Mouse (Mus musculus) midbrain, embryonic 13.5 days (tissue): Measurements from ENCODE around the gene Slc2a5. TPM values are rescaled to one million over a fixed set of nuclear protein-coding genes. Genes with fewer than 3 reads are reported as not detected.

ENCODE experiments used
- ATAC-seq: fragments of 200-750 bp; cut with Nextera tagmentation; 2 replicates; pipeline ENCODE4 v1.8.0; 2017; ENCODE audit warnings: mild to moderate bottlenecking, moderate TSS enrichment, moderate library complexity
- H3K27ac ChIP-seq: fragments of 300-500 bp; sonication (generic); 2 replicates; pipeline ENCODE4 v1.5.1; 2015; ENCODE audit warnings: inconsistent platforms, mild to moderate bottlenecking, moderate library complexity
- H3K27me3 ChIP-seq: fragments of 300-500 bp; sonication (generic); 2 replicates; pipeline ENCODE4 v1.6.1; 2015; ENCODE audit warnings: mild to moderate bottlenecking, inconsistent platforms
- H3K36me3 ChIP-seq: fragments of 300-500 bp; sonication (generic); 2 replicates; pipeline ENCODE4 v1.6.1; 2015; ENCODE audit warnings: mild to moderate bottlenecking, inconsistent platforms
- H3K4me1 ChIP-seq: fragments of 300-500 bp; sonication (generic); replicated peaks from 2 replicates; pipeline ENCODE4 v1.6.1; 2015; ENCODE audit warnings: inconsistent platforms
- H3K4me2 ChIP-seq: fragments of 300-500 bp; sonication (generic); replicated peaks from 2 replicates; pipeline ENCODE4 v1.6.1; 2015; ENCODE audit warnings: moderate library complexity, mild to moderate bottlenecking, inconsistent platforms
- H3K4me3 ChIP-seq: fragments of 300-500 bp; sonication (generic); replicated peaks from 2 replicates; pipeline ENCODE4 v1.5.1; 2015; ENCODE audit warnings: mild to moderate bottlenecking, inconsistent platforms
- H3K9ac ChIP-seq: fragments of 300-500 bp; sonication (generic); replicated peaks from 2 replicates; pipeline ENCODE4 v1.6.1; 2015; ENCODE audit warnings: mild to moderate bottlenecking, inconsistent platforms
- H3K9me3 ChIP-seq: fragments of 300-500 bp; sonication (generic); 2 replicates; pipeline ENCODE4 v1.6.1; 2016; ENCODE audit warnings: mild to moderate bottlenecking, inconsistent platforms
- WGBS: fragments of 180-500 bp; shearing (Covaris S2); methylation state at CpG from one replicate; pipeline ENCODE4 v1.1.7; 2015; 5-methylcytosine and 5-hydroxymethylcytosine counted together
- polyA plus RNA-seq: library from polyadenylated mRNA; unstranded; fragments of >200 nt; fragmentation: Nextera tagmentation; extraction: Ambion mirVana; gene quantifications from 2 replicates; pipeline ENCODE4 v1.2.1, GENCODE M21; 2015

Gene Slc2a5
- polyA plus RNA-seq: 1.7 and 2.0 TPM in 2 replicates

GRCm38 (mm10) chr4:150119055-150119454 lies at the start of gene Slc2a5:
TSS of gene Slc2a5 (plus strand) at chr4:150119283.
- Histone ChIP-seq H3K4me1 (peaks cover 8% of the 10 kb centered on the region; the same call in 1 of the 2 replicates), H3K27ac (no peak within 1 kb of the TSS), H3K9me3 (no peaks in the 10 kb centered on the region), H3K4me2 (peak within 1 kb of the TSS; percentile 41), H3K27me3 (no peaks in the 10 kb centered on the region), H3K36me3 (no peaks in the 10 kb centered on the region), H3K9ac (no peak within 1 kb of the TSS), H3K4me3 (peak within 1 kb of the TSS; percentile 13; the same call in 1 of the 2 replicates)
- 0 out of 2 replicates have a peak, but pooled peaks have one; percentile 37 for ATAC-seq
- 5% methylated on average over 13 of the region's 15 CpGs for WGBS

GRCm38 (mm10) chr4:150070136-150070535 lies 48.9 kb upstream of the Slc2a5 start:
- ATAC-seq: no peak
- 60% methylated on average over 8 of the region's 8 CpGs for WGBS

GRCm38 (mm10) chr4:150072416-150073101 lies 46.5 kb upstream of the Slc2a5 start:
- no peak for ATAC-seq
- Histone ChIP-seq H3K27me3 (no peaks in the 10 kb centered on the region), H3K4me1 (no peaks in the 10 kb centered on the region), H3K36me3 (no peaks in the 10 kb centered on the region), H3K9me3 (no peaks in the 10 kb centered on the region), H3K9ac (no peak overlapping the region), H3K4me3 (no peak overlapping the region), H3K27ac (no peak overlapping the region), H3K4me2 (no peak overlapping the region)
- 52% methylated on average over 15 of the region's 15 CpGs for WGBS

More at GRCm38 (mm10) chr4:150070136-150070535, 48.9 kb upstream of the Slc2a5 start:
- peak overlapping the region; percentile 23; the same call in 1 of the 2 replicates for H3K9ac ChIP-seq
- H3K4me3 ChIP-seq: no peak overlapping the region
- no peak overlapping the region for H3K4me2 ChIP-seq
- H3K4me1 ChIP-seq: no peaks in the 10 kb centered on the region
- H3K36me3 ChIP-seq: no peaks in the 10 kb centered on the region
- no peaks in the 10 kb centered on the region for H3K27me3 ChIP-seq
- H3K9me3 ChIP-seq: no peaks in the 10 kb centered on the region
- H3K27ac ChIP-seq: no peak overlapping the region

- 13% methylated on average over 8 of the region's 8 CpGs for WGBS
- Histone ChIP-seq H3K27me3 (no peaks in the 10 kb centered on the region), H3K4me1 (no peaks in the 10 kb centered on the region), H3K27ac (no peak overlapping the region), H3K9ac (no peak overlapping the region), H3K4me3 (no peak overlapping the region), H3K4me2 (no peak overlapping the region), H3K9me3 (no peaks in the 10 kb centered on the region), H3K36me3 (no peaks in the 10 kb centered on the region)
- no peak for ATAC-seq
Measured at GRCm38 (mm10) chr4:150073102-150073473, 46.0 kb upstream of the Slc2a5 start.

GRCm38 (mm10) chr4:150075350-150075749 lies 43.7 kb upstream of the Slc2a5 start:
- no peaks in the 10 kb centered on the region for H3K9me3 ChIP-seq
- H3K4me1 ChIP-seq: no peaks in the 10 kb centered on the region
- H3K27me3 ChIP-seq: no peaks in the 10 kb centered on the region
- 92% methylated on average over 7 of the region's 7 CpGs for WGBS
- H3K4me3 ChIP-seq: no peak overlapping the region
- no peak overlapping the region for H3K27ac ChIP-seq
- H3K9ac ChIP-seq: no peak overlapping the region
- ATAC-seq: no peak
- H3K4me2 ChIP-seq: no peak overlapping the region
- no peaks in the 10 kb centered on the region for H3K36me3 ChIP-seq

GRCm38 (mm10) chr4:150076147-150076546 lies 42.9 kb upstream of the Slc2a5 start:
- no peaks in the 10 kb centered on the region for H3K36me3 ChIP-seq
- no peaks in the 10 kb centered on the region for H3K9me3 ChIP-seq
- H3K27ac ChIP-seq: no peak overlapping the region
- no peak overlapping the region for H3K4me2 ChIP-seq
- no peaks in the 10 kb centered on the region for H3K4me1 ChIP-seq
- no peak overlapping the region for H3K9ac ChIP-seq
- H3K27me3 ChIP-seq: no peaks in the 10 kb centered on the region
- WGBS: 42% methylated on average over 18 of the region's 18 CpGs
- H3K4me3 ChIP-seq: no peak overlapping the region
- ATAC-seq: no peak

- ATAC-seq: no peak
- H3K27me3 ChIP-seq: no peaks in the 10 kb centered on the region
- no peaks in the 10 kb centered on the region for H3K4me1 ChIP-seq
- H3K27ac ChIP-seq: no peak overlapping the region
- H3K9me3 ChIP-seq: no peaks in the 10 kb centered on the region
- 81% methylated on average over 2 of the region's 2 CpGs for WGBS
- H3K4me3 ChIP-seq: no peak overlapping the region
- no peak overlapping the region for H3K4me2 ChIP-seq
- no peaks in the 10 kb centered on the region for H3K36me3 ChIP-seq
- no peak overlapping the region for H3K9ac ChIP-seq
Measured at GRCm38 (mm10) chr4:150078646-150079045, 40.4 kb upstream of the Slc2a5 start.

- Histone ChIP-seq H3K9ac (no peak overlapping the region), H3K4me2 (no peak overlapping the region), H3K4me1 (no peaks in the 10 kb centered on the region), H3K27me3 (no peaks in the 10 kb centered on the region), H3K27ac (no peak overlapping the region), H3K4me3 (no peak overlapping the region), H3K36me3 (no peaks in the 10 kb centered on the region), H3K9me3 (no peaks in the 10 kb centered on the region)
- WGBS: 77% methylated on average over 7 of the region's 7 CpGs
- no peak for ATAC-seq
Measured at GRCm38 (mm10) chr4:150079244-150079643, 39.8 kb upstream of the Slc2a5 start.

GRCm38 (mm10) chr4:150080330-150080967 lies 38.6 kb upstream of the Slc2a5 start:
- Histone ChIP-seq H3K27ac (no peak overlapping the region), H3K4me3 (no peak overlapping the region), H3K9me3 (0 out of 2 replicates have a peak, but pooled peaks cover 2% of the 10 kb centered on the region), H3K4me2 (no peak overlapping the region), H3K4me1 (no peaks in the 10 kb centered on the region), H3K36me3 (no peaks in the 10 kb centered on the region), H3K27me3 (no peaks in the 10 kb centered on the region), H3K9ac (no peak overlapping the region)
- 80% methylated on average over 11 of the region's 11 CpGs for WGBS
- ATAC-seq: no peak

GRCm38 (mm10) chr4:150085366-150085765 lies 33.7 kb upstream of the Slc2a5 start:
- Histone ChIP-seq H3K4me2 (no peak overlapping the region), H3K36me3 (no peaks in the 10 kb centered on the region), H3K4me1 (peaks cover 15% of the 10 kb centered on the region), H3K9ac (no peak overlapping the region), H3K27me3 (peaks cover 30% of the 10 kb centered on the region), H3K4me3 (no peak overlapping the region), H3K27ac (no peak overlapping the region), H3K9me3 (0 out of 2 replicates have a peak, but pooled peaks cover 3% of the 10 kb centered on the region)
- ATAC-seq: no peak
- WGBS: 73% methylated on average over 4 of the region's 4 CpGs

GRCm38 (mm10) chr4:150086841-150087160 lies 32.3 kb upstream of the Slc2a5 start:
- Histone ChIP-seq H3K27ac (no peak overlapping the region), H3K9me3 (0 out of 2 replicates have a peak, but pooled peaks cover 3% of the 10 kb centered on the region), H3K27me3 (peaks cover 42% of the 10 kb centered on the region), H3K36me3 (no peaks in the 10 kb centered on the region), H3K4me1 (peaks cover 15% of the 10 kb centered on the region), H3K9ac (peak overlapping the region; percentile 62), H3K4me2 (peak overlapping the region; percentile 98), H3K4me3 (peak overlapping the region; percentile 56)
- WGBS: 3% methylated on average over 7 of the region's 7 CpGs
- ATAC-seq: no peak

GRCm38 (mm10) chr4:150087161-150087889 lies 31.8 kb upstream of the Slc2a5 start, which contains the start of gene Gpr157:
TSS of gene Gpr157 (plus strand) at chr4:150087365.
- Histone ChIP-seq H3K4me2 (peak within 1 kb of the TSS; percentile 98), H3K27ac (no peak within 1 kb of the TSS), H3K36me3 (no peaks in the 10 kb centered on the region), H3K9ac (peak within 1 kb of the TSS; percentile 62), H3K4me3 (peak within 1 kb of the TSS; percentile 56), H3K27me3 (peaks cover 43% of the 10 kb centered on the region), H3K9me3 (0 out of 2 replicates have a peak, but pooled peaks cover 3% of the 10 kb centered on the region), H3K4me1 (peaks cover 15% of the 10 kb centered on the region)
- ATAC-seq: peak; percentile 94
- WGBS: 0% methylated on average over 56 of the region's 56 CpGs
